Mouse (Mus musculus) myocyte (in vitro differentiated cells): Measurements from ENCODE around the gene Plxdc2. TPM values are rescaled to one million over a fixed set of nuclear protein-coding genes. Genes with fewer than 3 reads are reported as not detected.

Source experiments
- H3K27me3 ChIP-seq: one replicate; pipeline ENCODE4 v1.6.1; 2011; ENCODE audit not compliant: control insufficient read depth, insufficient read depth, insufficient read length
- H3K36me3 ChIP-seq: one replicate; pipeline ENCODE4 v1.6.1; 2011; ENCODE audit not compliant: control insufficient read depth, insufficient read depth
- H3K4me2 ChIP-seq: one replicate; pipeline ENCODE4 v1.6.1; 2011; ENCODE audit warnings: low read depth, control low read depth
- H3K4me3 ChIP-seq: one replicate; pipeline ENCODE4 v1.5.1; 2011; ENCODE audit warnings: mild to moderate bottlenecking, control low read depth, moderate library complexity
- H3K79me2 ChIP-seq: one replicate; pipeline ENCODE4 v1.6.1; 2011; ENCODE audit not compliant: control insufficient read depth, insufficient read depth
- H3ac ChIP-seq: one replicate; pipeline ENCODE4 v1.6.1; 2011; ENCODE audit not compliant: control insufficient read depth, insufficient read length
- CEBPB ChIP-seq: IDR thresholded peaks from 2 replicates; pipeline ENCODE4 v1.6.1; 2011; ENCODE audit warnings: mild to moderate bottlenecking, moderate library complexity; ENCODE audit not compliant: poor library complexity, insufficient read depth, severe bottlenecking
- E2F4 ChIP-seq: IDR thresholded peaks from one replicate; pipeline ENCODE4 v1.6.1; 2011; ENCODE audit warnings: mild to moderate bottlenecking, control low read depth, moderate library complexity; ENCODE audit not compliant: insufficient read depth
- MAX ChIP-seq: IDR thresholded peaks from one replicate; pipeline ENCODE4 v1.6.1; 2011; ENCODE audit warnings: low read depth, mild to moderate bottlenecking, control low read depth
- MYOD1 ChIP-seq, 3 experiments: IDR thresholded peaks; one replicate each; pipeline ENCODE4 v1.6.1; 2011; ENCODE audit warnings: control low read depth in 2 of 3, low read depth in 2 of 3, mild to moderate bottlenecking in 2 of 3, moderate library complexity in 1 of 3; ENCODE audit not compliant: insufficient read length in 2 of 3, control insufficient read depth in 1 of 3
- MYOG ChIP-seq, 3 experiments: IDR thresholded peaks; one replicate each; pipeline ENCODE4 v1.6.1; 2011; ENCODE audit warnings: control low read depth in 2 of 3, low read depth in 2 of 3, mild to moderate bottlenecking in 2 of 3; ENCODE audit not compliant: insufficient read length in 2 of 3, control insufficient read depth in 1 of 3, insufficient read depth in 1 of 3
- POLR2A ChIP-seq: IDR thresholded peaks from one replicate; pipeline ENCODE4 v1.6.1; 2011; ENCODE audit warnings: low read depth, mild to moderate bottlenecking, control low read depth, moderate library complexity; ENCODE audit not compliant: insufficient read length
- POLR2AphosphoS2 ChIP-seq: IDR thresholded peaks from one replicate; pipeline ENCODE4 v1.6.1; 2011; ENCODE audit warnings: low read depth, control low read depth; ENCODE audit not compliant: insufficient read length
- REST ChIP-seq: IDR thresholded peaks from one replicate; pipeline ENCODE4 v1.6.1; 2011; ENCODE audit warnings: mild to moderate bottlenecking, control low read depth, moderate library complexity; ENCODE audit not compliant: insufficient read depth, insufficient read length
- SRF ChIP-seq: IDR thresholded peaks from one replicate; pipeline ENCODE4 v1.6.1; 2011; ENCODE audit warnings: low read depth; ENCODE audit not compliant: control insufficient read depth, insufficient read length
- TCF12 ChIP-seq: IDR thresholded peaks from one replicate; pipeline ENCODE4 v1.6.1; 2011; ENCODE audit warnings: mild to moderate bottlenecking, control low read depth; ENCODE audit not compliant: poor library complexity, insufficient read depth, severe bottlenecking
- TCF3 ChIP-seq: IDR thresholded peaks from one replicate; pipeline ENCODE4 v1.6.1; 2011; ENCODE audit warnings: low read depth, control low read depth; ENCODE audit not compliant: insufficient read length
- USF1 ChIP-seq: IDR thresholded peaks from one replicate; pipeline ENCODE4 v1.6.1; 2011; ENCODE audit warnings: low read depth, mild to moderate bottlenecking, control low read depth, moderate library complexity
- polyA plus RNA-seq: library from polyadenylated mRNA; unstranded; fragments of >200 nt; fragmentation: generic; extraction: Trizol; gene quantifications from one replicate; pipeline ENCODE4 v1.2.1, GENCODE M21; 2012; ENCODE audit warnings: missing spikeins

The Plxdc2 gene
- polyA plus RNA-seq, 1 experiment, result 0.16 TPM

- Histone ChIP-seq H3K4me3 (no peak overlapping the region), H3K36me3 (no peaks in the 10 kb centered on the region), H3K4me2 (peak overlapping the region; percentile 37), H3K27me3 (no peaks in the 10 kb centered on the region), H3K79me2 (no peaks in the 10 kb centered on the region), H3ac (no peak overlapping the region)
- TF ChIP-seq POLR2A (no peak), TCF3 (no peak), SRF (no peak), E2F4 (no peak), MAX (peak; percentile 24), MYOG (IDR thresholded peaks at IDR 0.05; ENCODE audit: control insufficient read depth in 1 of 3, insufficient read depth in 1 of 3, insufficient read length in 2 of 3, low read depth in 2 of 3) (no peak), USF1 (no peak), REST (no peak)
Observed at GRCm38 (mm10) chr2:16406508-16406907, 50.4 kb downstream of the Plxdc2 start.

- no peak overlapping the region for H3K4me3 ChIP-seq
- no peak overlapping the region for H3K4me2 ChIP-seq
- TF ChIP-seq SRF (no peak), MYOD1 (IDR thresholded peaks at IDR 0.05; ENCODE audit: control insufficient read depth in 1 of 3, insufficient read length in 2 of 3, low read depth in 2 of 3) (no peak), TCF3 (no peak), POLR2AphosphoS2 (no peak), MYOG (IDR thresholded peaks at IDR 0.05; ENCODE audit: control insufficient read depth in 1 of 3, insufficient read depth in 1 of 3, insufficient read length in 2 of 3, low read depth in 2 of 3) (no peak), USF1 (no peak), TCF12 (no peak), E2F4 (no peak), MAX (no peak), CEBPB (no peak), POLR2A (no peak), REST (no peak)
- H3K27me3 ChIP-seq, result no peaks in the 10 kb centered on the region
- no peaks in the 10 kb centered on the region for H3K79me2 ChIP-seq
- no peak overlapping the region for H3ac ChIP-seq
- H3K36me3 ChIP-seq, result no peaks in the 10 kb centered on the region
Observed at GRCm38 (mm10) chr2:16414340-16414976, 58.4 kb downstream of the Plxdc2 start.

GRCm38 (mm10) chr2:16439030-16439429 is 82.9 kb downstream of the Plxdc2 start:
- H3K27me3 ChIP-seq, result no peaks in the 10 kb centered on the region
- H3ac ChIP-seq, result no peak overlapping the region
- no peak overlapping the region for H3K4me3 ChIP-seq
- no peaks in the 10 kb centered on the region for H3K79me2 ChIP-seq
- TF ChIP-seq MYOG (IDR thresholded peaks at IDR 0.05; ENCODE audit: control insufficient read depth in 1 of 3, insufficient read depth in 1 of 3, insufficient read length in 2 of 3, low read depth in 2 of 3) (no peak), USF1 (no peak), E2F4 (no peak), SRF (no peak), POLR2A (no peak), MAX (no peak), POLR2AphosphoS2 (no peak), TCF12 (no peak)
- no peak overlapping the region for H3K4me2 ChIP-seq
- H3K36me3 ChIP-seq, result no peaks in the 10 kb centered on the region

GRCm38 (mm10) chr2:16442643-16443042 is 86.5 kb downstream of the Plxdc2 start:
- H3K79me2 ChIP-seq, result no peaks in the 10 kb centered on the region
- no peak overlapping the region for H3K4me3 ChIP-seq

More at GRCm38 (mm10) chr2:16442643-16443042, 86.5 kb downstream of the Plxdc2 start:
- Histone ChIP-seq H3K27me3 (no peaks in the 10 kb centered on the region), H3K36me3 (no peaks in the 10 kb centered on the region), H3K4me2 (no peak overlapping the region), H3ac (no peak overlapping the region)
- TF ChIP-seq MAX (no peak), USF1 (no peak), MYOD1 (IDR thresholded peaks at IDR 0.05; ENCODE audit: control insufficient read depth in 1 of 3, insufficient read length in 2 of 3, low read depth in 2 of 3) (no peak), POLR2A (no peak), SRF (no peak), POLR2AphosphoS2 (no peak), TCF12 (no peak), E2F4 (no peak), CEBPB (no peak), REST (no peak), MYOG (IDR thresholded peaks at IDR 0.05; ENCODE audit: control insufficient read depth in 1 of 3, insufficient read depth in 1 of 3, insufficient read length in 2 of 3, low read depth in 2 of 3) (no peak), TCF3 (no peak)
